Mouse (Mus musculus): ENCODE data around the gene Ttyh3.

Gene Ttyh3

GRCm38 (mm10) chr5:140575381-140575866 lies 73.4 kb downstream of the Ttyh3 start:
- no peak for DNase-seq (ENCODE audit: low read depth)

GRCm38 (mm10) chr5:140572611-140573010 lies 76.2 kb downstream of the Ttyh3 start:
- DNase-seq (ENCODE audit: low read depth), result no peak

GRCm38 (mm10) chr5:140571673-140572072 lies 77.2 kb downstream of the Ttyh3 start:
- no peak for DNase-seq (ENCODE audit: low read depth)

DNA sequence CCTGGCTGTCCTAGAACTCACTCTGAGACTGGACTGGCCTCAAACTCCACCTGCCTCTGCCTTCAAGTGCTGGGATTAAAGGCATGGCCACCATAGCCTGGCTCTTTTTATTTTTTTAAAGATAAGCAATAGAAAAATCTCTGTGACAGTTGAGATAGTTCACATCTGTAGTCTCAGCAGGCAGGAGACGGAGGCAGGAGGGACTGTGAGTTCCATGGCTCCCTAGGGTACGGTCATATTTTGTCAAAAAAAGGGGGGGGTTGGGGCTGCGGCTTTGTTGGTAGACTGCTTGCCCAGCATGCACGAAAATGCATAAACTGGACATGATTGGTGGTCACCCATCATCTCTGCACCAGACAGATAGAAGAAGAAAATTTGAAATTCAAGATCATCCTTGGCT lies 77.6 kb downstream of the Ttyh3 start:
- DNase-seq (ENCODE audit: low read depth), result no peak
